Mouse (Mus musculus) c-Kit-positive CD71-negative TER-119-negative erythroid progenitor cells, embryonic 14.5 days (primary cell): ENCODE results near the gene Tnnt1.
"Not testable (repeated sequence)": the region's sequence is repeated elsewhere in the genome, so short reads cannot be mapped to it uniquely, and the experiment has no call there.

Source experiments
- DNase-seq: peaks from one replicate; pipeline ENCODE4 v3.0.0-alpha.2; 2013; ENCODE audit warnings: low read depth

Gene Tnnt1

DNA sequence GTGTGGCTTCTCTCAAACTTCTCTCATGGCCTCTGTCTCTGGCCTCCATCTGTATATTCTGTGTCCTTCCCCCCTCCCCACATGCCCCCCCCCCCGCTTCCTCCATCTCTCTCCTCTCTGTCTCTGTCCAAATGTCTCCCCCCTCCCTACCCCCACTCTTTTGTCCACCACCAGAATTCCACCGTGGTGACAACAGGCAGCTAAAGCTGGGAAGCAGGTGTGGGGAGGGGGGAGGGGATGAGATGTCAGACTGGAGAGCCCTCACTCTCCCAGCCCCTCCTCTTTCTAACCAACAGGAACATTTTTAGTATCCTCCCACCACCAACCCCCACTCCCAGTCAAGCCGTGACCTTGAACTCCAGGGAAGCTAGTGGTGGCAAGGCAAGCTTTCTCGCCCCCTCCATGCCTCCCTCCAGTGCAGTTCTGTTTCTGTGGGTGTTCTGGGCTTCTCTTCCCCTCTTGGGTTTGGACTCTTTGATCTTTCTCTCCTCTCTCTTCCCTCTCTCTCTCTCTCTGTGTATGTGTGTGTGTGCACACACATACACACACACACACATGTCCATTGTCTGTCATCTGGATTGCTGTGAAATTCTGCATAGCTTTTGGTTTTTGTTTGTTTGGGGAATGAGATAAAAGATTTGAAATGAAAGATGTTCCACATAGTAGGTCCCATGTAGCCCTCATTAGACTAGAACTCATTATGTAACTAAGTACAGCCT lies at the start of gene Tnnt1:
Gene Tnnt1, minus strand, starts transcription at position 51 of the 719 bp plus-strand sequence.
- DNase-seq = no peak

DNA sequence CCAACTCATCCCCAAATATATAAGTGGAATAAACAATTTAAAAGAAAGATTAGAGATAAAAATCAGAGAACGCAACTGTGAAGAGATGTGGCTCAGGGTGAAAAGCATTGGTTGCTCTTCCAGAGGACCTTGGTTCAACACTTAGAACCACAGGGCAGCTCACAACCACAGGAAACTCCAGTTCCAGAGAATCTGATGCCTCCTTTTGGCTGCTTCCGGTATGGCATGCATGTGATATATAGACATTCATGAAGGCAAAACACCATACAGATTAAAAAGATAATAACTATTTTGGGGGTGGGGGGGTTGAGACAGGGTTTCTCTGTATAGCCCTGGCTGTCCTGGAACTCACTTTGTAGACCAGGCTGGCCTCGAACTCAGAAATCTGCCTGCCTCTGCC lies 46.5 kb upstream of the Tnnt1 start:
- no peak for DNase-seq

DNA sequence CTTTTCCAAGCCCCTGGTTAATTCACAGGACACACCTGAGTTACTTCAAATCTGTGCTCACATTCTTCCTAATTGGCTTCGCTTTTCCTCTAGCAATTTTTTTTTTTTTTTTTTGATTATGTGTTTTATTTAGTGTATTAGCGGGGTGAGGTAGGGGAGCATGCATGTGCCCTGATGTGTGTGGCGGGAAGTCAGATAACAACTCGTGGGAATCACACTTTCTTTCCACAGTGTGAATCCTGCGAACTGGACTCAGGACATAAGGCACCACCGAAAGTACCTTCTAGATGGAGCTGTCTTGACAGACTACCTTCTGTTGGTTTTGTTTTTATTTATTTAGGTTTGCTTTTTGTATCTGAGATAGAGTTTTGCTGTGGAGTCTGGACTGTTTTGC lies 41.0 kb upstream of the Tnnt1 start:
- no peak for DNase-seq

DNA sequence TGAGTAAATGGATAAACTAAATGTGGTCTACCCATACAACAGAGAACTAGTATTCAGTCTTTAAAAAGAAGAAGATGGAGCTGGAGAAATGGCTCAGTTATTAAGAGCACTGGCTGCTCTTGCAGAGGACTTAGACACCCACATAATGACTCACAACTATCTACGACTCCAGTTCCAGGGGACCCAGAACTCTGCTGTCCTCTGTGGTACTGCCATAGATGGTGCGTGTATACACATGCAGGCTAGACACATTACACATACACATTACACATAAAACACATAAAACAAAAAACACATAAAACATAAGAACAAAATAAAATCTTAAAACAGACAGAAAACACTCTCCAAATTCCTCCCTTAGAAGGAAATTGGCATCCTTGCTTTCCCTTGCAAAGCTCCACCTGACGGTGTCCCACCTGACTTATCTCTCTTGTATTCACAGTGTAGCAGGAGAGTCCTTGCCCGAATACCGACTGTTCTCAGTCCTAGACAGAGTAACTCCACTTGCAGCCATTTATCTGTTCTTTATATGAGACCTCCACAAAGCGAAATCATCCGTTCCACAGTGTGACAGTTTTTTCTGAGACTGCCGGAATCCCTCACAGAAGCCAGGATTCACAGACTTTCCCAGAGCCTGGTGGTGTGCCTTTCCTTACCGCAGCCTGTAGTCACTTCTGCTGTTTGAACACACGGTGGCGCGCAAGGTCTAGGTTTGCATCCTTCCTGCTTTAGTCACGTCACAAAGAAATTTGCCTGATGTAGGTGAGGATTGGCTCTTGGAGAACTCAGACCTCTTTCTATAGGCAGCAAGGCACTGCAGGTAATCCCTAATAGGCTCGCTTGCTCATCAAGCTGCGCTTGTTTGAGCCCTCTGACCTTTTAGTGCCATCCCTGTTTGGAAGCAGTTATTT lies 40.3 kb upstream of the Tnnt1 start:
- peak; percentile 74 for DNase-seq

DNA sequence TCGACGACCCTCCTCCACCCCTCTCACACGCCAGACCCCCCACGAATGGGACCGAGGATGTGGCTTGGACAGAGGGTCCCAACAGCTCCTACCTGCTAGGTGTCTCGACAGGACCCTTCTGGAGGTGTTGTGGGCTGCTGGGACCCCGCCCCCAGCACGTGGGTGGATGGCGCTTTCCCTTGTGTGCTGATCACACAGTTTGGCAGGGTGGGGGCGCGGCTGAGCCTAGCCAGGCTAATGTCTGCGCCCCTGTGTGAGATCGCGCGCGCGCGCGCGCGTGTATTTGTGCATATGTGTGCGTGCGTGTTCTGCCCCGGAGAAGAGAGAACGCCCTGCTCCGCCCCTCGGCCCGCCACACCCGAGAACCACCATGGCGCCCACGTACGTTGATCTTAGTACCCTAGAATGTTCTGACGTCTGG lies 31.0 kb upstream of the Tnnt1 start, which contains the start of gene Syt5:
Gene Syt5, minus strand, starts transcription at position 321 of the 421 bp plus-strand sequence.
- no peak for DNase-seq

DNA sequence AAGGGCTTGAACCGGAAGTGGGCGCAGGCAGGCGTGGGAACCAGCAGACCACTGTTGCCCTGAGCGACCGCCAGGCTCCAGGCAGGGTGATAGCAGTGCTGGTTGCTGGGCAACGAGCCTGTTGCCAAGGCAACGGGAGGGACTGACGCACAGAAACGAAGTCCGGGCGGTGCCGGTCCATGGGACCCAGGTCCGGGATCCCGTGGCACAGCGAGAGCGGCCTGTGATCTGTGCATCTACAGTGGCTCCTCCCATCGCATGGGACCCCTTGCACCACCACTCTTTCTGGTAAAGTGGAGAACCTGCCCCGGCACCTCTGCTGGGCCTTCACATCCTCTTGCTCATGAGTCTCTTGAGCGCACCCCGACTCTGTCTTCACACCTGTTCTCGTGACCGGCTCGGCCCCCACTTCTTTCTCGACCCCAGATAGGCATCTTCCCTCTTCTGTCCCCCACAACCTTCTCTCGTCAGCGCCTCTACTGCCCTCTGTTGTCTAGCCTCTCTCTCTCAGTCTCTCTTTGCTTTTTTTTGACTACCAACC lies 30.5 kb upstream of the Tnnt1 start:
- DNase-seq = no peak

DNA sequence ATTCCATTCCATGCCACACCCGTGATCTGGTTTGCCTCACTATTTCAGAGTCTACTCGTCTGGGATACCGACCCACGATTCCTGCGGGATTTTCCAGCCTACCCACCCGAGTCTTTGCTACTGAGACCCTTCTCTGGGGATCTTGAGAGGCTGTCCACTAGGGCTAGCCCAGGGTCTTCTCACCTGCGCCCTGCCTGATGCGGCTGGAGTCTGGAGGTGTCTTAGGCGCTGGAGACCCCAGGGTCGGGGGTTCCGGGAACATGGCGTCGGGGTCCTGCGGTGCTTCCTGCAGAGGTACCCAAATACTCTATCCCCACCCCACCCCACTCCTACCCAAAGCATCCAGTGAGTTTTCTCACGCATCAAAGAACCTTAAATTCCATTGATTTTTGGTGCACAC lies 29.9 kb upstream of the Tnnt1 start:
- DNase-seq = no peak

DNA sequence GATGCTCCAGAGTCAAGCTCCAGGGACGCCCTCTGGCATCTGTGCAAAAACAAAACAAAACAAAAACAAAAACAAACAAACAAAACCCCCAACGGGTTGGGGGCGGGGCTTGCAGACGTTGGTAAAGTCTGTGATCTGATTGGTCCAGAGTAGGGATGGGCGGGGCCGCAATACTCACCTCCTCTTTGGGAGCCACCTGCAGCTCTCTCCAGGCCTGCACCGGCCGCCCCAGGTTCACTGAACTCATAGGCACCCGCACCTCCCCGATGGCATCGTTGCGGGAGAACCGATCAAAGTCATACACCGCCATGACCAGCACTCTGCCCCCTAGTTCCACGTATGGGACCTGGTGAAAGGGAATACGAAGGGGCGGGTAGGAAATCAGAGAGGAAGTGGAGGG lies 25.8 kb upstream of the Tnnt1 start:
- DNase-seq = no peak

DNA sequence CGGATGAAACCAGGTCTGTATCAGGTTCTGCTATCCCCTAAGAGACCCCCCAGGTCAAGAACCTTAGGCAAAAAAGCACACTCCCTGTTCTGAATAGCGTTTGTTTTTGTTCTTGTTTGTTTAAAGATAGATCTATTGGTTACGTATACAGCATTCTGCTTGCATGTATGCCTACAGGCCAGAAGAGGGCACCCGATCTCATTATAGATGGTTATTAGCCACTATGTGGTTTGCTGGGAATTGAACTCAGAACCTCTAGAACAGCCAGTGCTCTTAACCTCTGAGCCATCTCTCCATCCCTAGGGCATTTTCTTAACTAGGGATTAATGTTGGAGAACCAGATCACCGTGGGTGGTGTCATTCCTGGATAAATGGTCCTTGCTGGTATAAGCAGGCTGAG lies 25.2 kb upstream of the Tnnt1 start:
- no peak for DNase-seq

DNA sequence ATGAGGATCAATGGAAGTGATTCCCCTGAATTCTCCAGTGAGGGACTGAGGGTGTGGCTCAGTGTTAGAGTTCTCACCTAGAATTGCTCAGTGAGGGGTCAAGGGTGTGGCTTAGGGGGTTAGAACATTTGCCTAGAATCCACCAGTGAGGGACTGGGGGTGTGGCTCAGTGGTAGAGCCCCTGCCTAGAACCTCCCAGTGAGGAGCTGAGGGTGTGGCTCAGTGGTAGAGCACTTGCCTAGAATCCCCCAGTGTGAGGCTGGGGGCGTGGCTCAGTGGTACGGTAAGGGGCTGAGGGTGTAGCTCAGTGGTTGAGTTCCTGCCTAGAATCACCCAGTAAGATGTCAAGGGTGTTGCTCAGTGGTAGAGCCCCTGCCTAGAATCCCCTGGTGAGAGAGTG lies 22.8 kb upstream of the Tnnt1 start:
- DNase-seq = no peak

DNA sequence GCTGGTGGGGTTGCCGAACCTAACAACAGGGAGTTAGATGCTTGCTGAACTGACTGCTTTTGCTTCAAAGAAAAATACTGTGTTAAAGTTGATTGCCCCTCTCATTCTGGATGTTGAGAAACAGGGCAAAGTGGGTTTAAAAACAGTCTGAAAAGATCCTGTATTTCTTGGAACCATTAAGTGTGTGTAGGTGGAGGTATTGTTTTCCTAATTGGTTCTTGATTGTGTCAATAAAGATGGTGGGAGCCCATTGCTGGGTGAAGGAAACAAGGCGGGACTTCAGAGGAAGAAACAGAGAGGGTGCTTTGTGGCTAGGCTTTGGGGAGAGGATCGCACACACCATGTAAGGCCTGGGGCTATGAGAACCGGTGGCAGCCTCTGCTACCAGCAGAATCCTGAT lies 21.0 kb upstream of the Tnnt1 start:
- DNase-seq = no peak

DNA sequence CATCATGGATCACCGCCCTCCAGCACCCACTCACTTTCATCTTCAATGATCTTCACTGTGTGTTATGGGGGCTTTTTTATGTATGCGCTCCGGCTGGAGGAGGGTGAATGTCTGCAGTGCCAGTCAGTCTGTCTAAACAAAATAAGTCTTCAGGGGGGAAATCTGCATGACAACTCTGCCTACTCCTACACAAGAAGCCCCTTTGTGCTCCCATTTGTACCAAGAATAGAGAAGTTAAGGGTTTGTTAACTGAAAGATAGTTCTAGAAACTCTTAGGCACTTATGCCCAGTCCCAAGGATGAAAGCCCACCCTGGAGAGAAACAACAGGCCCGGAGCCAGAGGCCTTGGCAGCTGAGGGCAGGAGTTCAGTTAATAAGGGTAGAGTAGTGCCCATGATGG lies 20.2 kb upstream of the Tnnt1 start:
- DNase-seq = no peak

DNA sequence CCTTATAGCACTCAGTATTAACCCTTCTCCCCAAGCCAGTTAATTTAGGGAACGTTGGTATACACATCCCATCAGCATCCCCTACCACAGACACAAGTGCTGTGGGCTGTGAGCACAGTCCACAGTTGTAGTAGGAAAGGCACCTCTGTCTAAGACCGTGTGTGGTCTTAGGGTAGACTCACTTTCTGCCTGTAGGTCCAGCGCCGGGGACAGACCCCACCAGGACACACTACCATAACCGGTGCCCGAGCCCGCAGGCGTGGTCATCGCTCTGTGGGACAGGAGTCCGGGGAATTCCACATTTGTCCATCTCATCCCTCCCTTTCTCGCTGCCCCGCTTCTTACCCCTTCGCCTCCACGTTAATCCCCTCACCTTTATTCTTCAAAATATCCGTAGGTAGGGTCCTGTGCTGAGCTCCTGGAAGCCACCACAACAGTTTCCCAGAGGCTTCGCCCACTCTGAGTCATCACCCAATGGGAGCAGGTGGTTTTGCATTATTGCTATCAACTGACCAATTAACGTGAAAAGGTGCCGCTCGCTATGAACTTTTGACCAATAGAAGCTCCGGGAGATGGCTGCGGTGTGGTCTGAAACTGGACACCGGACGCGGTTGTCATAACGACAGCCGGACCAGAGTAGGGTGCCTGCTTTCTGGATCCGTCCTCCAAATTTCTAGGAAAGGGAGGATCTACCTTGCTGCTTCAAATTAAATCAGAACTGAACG lies 16.0 kb upstream of the Tnnt1 start, which contains the start of gene Dnaaf3:
Gene Dnaaf3, minus strand, starts transcription at position 449 of the 725 bp plus-strand sequence.
- DNase-seq = no peak

DNA sequence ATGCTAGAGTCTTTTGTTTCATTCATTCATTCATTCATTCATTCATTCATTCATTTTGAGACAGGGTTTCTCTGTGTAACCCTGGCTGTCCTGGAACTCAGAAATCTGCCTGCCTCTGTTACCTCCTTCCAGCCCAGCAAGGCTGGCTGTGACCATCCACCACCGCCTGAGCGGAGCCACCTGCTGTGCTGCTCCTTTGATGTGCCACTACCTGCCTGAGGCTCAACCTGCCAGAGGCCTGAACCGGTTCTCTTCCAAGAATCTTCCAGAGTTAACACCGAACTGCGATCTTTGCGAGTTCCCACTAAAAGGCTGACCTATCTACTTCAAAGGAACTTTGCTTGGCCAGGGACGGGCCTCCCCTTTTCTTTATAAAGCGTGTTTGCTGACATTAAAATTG lies 14.0 kb upstream of the Tnnt1 start:
- not testable (repeated sequence) for DNase-seq

DNA sequence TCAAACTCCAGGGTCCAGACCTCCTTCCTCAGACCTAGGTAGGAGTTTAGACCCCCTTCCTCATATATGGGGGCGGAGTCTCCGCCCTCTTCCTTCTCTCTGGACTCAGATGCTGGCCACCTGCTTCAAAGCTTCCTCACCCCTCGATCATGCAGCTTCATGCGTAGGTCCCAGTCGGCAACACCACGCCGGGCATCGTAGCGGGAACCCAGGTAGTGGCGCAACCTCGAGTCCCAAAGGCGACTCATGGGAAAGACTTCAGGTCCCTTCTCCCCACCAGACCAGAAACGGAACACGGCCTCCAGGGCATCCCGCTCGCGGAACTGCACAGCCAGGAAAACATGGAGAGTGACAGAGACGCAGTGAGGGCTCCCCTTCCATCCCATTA lies 11.1 kb upstream of the Tnnt1 start:
- DNase-seq = no peak

DNA sequence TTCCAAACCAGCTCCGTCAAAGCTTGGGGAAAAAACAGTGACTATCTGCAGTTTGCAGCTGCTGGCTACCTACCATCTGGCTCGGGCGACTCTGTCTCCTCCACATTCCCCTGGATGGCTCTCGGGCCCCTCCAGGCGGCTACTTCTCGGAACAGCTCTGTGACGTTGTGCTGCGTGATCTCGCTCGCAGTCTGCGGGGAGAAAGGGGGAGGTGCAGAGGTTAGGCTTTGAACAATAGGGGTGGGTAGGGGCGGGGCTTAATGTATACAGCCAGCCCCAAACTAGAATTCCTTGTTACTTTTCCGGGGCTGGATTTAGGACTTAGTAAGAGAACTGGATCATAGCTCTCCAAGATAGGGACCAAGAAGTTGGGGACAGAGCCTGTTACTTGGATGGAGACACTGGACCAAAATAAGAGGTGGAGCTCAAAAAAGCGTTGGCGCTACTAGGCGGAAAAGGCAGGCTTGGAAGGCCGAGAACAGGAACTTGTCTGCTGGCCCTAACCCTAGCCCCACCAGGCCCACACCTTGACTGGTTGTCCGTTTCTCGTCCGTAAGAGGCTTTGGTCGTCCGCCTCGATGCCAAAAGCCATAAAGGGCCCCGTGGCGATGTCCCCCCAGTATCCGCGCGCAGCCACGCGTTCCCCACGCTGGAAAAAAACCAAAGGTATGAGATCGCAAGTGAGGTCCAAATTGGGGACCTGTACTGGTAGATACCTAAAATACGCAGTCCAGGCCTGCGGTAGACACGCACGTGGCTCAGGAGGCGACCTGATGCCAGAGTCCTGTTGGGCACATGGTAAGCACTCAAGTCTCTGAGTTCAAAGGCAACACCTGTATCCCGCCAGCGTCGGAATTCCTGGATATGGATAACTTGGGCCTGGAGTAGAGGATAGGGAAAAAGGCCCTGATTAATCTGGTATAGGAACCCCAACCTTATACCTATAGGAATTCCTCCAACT lies 10.4 kb upstream of the Tnnt1 start:
- DNase-seq = peak; percentile 84

DNA sequence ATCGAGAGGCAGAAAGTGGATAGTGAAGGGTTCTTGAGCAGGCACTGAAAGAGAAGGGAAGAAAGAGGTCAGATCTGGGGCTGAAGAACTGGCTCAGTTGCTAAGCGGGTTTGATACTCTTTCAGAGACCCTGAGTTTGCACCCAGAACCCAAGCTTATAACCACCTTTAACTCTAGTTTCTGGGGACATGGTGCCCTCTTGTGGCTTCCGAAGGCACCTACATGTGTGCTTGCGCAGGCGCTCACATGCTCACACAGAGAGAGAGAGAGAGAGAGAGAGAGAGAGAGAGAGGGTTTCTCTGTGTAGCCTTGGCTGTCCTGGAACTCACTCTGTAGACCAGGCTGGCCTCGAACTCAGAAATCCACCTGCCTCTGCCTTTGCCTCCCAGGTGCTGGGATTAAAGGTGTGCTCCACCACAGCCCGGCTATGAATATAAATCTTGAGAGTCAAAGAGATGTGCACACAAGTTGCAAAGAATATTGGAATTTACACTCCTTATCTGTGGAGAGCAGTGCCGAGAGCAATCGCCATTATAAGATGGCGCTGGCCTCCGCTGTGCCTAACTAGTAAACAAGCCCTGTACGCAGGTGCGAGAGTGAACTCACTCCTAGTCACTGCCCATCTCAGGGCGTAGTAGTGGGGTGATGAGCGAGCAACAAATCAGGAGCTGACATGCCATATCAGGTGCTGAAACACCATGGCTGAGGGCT lies 8.2 kb upstream of the Tnnt1 start, which contains the start of gene Tnni3:
Gene Tnni3, minus strand, starts transcription at position 18 of the 711 bp plus-strand sequence.
- DNase-seq = peak; percentile 68

DNA sequence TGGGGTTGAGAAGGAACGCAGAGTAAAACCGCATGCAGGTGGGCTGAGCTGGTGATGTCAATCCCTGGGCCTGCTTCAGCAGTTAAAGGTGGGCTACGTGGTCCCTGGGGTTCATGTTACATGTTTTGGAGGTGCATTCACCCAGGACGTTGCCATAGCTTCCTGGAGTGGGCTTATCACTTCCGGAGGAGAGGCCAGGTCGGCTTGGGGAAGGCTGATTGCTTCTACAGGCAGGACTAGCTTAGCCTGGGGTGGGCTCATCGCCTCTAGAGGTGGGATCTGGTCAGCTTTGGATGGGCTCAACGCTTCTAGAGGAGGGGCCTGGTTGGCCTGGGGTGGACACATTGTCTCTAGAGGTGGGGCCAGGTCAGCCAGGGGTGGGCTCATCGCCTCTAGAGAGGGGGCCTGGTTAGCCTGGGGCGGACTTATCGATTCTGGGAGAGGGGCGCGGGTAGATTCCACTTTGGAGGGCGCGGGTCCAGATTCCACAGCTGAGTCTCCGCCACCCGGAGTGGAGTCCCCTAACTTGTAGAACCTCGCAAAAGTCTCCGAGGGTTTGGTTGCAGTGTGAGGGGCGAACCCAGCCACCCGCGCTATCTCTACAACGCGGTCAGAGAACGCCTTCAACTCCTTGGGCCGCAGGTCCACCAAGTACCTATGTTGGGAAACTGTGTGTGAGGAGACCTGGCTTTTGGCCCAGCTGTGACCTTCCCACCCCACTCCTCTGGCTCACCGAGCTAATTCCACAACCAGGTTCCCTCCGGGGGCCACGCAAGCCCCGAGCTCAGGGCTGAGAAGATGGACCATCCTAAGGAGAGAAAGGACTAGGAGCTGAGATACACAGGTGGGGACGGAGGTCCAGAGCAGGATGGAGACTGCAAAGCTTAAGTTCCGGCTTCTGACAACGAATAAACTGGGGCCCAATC lies 7.3 kb upstream of the Tnnt1 start:
- DNase-seq = no peak

DNA sequence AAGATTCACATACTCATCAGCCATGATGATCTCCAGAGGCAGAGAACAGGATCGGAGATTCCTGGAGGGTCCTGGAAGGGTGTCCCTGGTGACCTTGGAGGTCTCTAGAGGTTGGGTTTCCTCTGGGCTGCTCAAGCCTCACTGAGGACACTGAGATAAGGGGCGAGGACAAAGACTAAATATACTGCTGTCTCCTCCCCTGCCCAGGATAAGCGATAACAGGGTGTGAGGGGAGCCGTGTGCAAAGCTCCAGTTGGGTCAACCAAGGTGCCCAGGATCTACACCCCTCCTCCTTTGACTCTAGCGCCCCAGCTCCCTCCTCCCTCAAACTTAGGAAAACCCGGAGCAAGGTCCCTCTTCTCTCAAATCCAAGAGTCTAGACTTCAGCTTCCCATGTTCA lies 6.1 kb upstream of the Tnnt1 start:
- no peak for DNase-seq
